Mouse (Mus musculus) cerebellum, postnatal 14 days (tissue): ENCODE results near the gene Phf13.

Experiments
- DNase-seq, 2 experiments: peaks; one replicate each; pipeline ENCODE4 v3.0.0; 2021; ENCODE audit warnings: mixed read lengths in 2 of 2

Gene Phf13

DNA sequence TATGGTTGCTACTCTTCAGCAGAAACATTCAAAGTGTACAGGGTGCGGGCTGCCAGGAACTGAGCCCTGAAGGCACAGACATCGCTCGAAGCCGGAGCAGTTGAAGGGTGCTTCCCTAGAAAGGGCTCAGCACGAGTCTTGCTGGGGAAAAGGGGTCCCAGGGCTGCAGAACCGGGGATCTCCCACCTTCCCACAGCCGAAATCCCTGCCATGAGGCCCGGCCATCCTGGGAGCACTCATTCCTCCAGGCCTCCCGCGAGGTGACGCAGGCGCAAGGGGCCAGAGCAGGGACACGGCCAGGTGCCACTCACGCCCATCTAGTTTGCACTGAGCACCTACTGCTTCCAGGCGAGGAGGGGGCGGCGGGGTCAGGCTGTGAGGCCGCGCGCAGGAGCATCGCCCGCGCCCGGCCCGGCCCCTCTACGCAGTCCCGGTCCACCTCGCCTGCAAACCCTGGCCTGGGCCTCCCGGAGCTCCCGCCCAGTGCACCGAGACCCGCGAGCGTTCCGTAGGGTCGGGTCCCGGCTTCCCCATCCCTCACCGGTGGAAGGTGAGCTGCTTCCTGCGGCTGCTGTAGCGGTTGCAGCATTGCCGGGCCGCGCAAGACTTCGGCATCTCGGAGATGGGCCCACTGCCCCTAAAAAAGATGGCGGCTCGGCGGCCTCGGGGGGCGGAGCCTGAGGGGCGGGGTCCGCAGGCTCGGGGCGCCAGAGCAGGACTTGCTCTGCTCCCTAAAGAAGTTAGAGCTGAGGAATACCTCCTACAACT is 7.5 kb downstream of the Phf13 start, which contains the start of gene Thap3:
Gene Thap3, minus strand, starts transcription at position 656 of the 768 bp plus-strand sequence.
- DNase-seq = peak; percentile 86 to 90

DNA sequence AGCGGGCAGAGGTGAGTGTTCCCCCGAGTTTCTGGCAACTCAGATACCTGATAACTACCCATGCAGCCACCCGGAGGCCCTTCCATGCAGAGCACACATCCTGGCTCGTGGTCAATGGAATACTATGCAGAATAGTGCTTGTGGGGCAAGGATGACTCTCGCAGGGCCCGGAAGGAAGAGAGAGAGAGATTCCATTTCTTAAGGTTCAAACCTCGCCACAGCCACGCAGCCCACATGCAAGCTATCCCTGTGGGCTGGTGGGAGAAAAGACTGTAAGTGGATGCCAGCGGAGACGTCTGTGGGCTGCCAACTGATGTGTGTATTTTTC is 8.1 kb downstream of the Phf13 start:
- DNase-seq = no peak

DNA sequence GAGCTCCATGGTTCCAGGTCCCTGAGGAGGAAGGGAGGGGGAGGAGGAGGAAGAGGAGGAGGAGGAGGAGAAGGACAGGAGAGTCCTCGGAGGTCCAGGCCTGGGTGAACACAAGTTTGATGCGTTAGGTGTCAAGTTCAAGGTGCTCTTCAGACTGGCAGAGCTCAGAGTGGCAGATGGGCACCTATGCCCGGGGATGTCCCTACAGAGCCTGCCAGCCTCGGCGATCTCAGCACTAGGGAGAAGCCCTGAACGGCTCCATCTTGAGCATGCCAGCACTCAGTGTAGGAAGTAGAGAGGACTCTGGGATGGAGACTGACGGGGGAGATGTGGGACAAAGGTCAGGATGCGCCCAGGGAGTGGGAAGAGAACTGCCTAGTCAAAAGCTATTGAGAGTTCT is 9.4 kb downstream of the Phf13 start:
- no peak for DNase-seq

DNA sequence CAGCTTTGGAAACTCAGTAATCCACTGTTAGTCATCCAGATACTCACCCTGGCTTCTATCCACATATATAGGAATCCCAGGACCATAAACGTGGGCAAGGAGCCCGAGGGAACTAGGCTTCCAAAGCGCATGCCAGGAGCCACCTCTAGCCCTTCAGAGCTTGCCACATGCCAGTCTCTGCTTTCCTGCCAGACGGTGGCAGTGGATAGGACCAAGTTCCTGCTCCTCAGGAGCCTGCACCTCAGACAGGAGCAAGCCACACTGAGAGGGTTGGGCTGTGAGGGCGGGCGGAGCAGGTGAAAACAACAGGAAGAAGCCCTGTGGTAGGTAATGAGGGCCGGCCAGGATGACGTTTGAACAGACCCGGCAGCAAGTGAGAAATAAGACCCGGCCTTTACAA is 10.2 kb downstream of the Phf13 start:
- peak; percentile 62 to 70 for DNase-seq

DNA sequence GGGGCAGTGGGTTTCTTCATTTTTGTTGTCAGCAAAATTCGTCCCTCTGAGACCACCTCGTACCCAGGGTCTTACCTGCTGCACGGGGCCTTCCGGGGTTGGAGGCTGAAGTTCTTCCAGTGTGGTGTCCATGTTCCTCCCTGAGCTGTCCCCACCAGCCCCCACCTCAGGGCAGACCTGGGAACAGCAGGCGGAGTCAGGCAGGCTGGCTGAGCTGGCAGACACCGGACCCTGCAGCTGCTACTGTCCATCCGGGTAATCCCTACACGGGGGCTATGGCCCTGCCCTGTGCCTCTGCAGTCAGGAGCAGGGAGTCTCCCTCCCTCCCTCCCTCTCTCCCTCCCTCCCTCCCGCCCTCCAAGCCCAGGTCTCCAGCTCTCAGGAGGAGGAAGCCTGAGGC is 12.5 kb downstream of the Phf13 start:
- peak in 1 of 2 experiments; percentile 57 for DNase-seq

DNA sequence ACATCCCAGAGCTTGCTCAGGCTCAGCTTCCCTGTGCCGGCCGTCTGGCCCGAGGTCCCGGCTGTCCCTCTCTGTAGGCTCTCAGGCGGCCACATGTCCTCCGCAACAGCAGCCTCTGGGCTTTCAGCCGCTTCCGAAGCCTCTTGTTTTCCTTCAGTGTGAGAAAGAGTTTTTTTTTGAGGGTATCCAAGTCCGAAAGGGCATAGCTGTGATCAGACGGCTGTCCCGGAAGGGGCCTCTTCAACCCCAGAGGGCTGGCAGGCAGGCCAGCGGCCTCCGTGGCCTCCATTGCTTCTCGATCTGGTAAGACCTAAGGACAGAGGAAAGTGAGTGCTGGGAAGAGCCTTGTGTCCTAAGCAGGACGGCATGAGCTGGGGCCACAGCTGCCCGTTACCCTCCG is 13.0 kb downstream of the Phf13 start:
- no peak for DNase-seq

DNA sequence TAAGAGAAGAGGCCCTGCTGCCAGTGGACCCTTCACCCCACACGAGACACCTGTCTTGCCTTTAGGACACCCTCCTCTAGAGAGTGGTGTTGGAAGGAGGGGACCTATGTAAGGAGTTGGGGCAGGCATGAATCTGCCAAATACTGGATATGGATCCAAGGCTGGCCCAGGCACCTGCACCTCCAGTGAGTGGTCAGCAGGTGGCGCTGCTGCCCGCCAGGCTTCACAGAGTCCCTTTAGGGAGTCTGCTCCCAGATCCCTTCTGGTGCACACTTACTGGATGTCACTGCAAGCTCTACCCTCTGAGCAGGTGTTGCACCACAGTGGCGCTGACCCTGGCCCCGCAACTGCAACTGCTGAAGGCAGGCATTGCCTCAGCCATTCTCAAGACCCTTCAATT is 14.7 kb downstream of the Phf13 start:
- DNase-seq = peak; percentile 90

DNA sequence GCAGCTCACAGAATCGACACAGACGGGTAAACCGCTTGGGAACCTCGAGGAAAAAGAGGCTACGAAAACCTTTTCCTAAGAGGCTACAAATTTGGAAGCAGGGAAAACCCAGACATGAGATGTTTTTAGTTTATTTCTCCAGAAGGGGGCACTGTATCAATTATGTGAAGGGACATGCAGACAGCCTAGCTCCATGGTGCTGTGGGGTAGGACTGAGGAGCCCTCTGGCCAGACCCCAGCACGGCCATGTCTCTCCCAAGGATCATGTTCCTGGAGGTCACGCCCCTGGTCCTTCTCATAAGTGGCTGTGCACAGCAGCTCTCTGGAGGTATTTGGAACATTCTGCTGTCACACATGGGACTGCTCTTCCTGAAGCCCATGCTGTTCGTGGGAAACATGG is 15.4 kb downstream of the Phf13 start:
- DNase-seq = peak in 1 of 2 experiments; percentile 35

DNA sequence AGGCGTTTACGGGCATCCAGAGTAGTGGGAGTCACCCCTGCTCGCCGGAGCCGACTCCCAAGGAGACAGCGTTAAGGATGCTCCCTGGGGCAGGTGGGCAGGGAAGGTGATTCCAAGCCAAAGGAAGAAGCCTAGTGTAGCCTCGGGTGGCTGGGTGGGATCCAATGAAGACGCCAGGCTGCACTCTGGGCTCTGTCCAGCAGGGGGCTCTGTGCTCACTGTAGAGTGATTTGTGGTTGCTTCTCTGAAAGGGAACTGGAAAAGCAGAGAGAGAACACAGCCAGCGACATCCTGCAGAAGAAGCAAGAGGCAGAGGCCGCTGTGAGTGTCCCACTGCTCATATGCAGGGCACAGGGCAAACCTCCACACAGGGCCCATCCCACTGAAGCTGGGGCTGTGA is 18.3 kb downstream of the Phf13 start:
- DNase-seq = peak; percentile 93 to 97

DNA sequence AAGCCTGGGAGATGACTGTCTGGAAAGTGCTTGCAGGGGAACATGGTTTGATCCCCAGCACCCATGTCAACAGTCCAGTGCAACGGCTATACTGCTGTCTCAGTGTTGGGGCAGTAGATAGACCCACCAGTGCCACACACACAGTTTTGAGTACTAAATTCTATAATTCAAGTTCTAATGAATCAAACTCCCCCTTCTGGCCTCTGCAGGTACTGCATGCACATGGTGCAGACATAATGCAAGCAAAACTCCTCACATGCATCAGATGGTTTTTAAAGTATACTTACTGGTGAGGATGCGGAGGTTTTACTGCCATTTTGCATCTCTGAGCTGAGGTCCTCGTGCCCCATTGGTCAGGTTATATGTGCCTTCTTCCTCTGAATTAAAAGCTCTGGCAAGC is 20.6 kb downstream of the Phf13 start:
- DNase-seq = peak; percentile 39 to 78

DNA sequence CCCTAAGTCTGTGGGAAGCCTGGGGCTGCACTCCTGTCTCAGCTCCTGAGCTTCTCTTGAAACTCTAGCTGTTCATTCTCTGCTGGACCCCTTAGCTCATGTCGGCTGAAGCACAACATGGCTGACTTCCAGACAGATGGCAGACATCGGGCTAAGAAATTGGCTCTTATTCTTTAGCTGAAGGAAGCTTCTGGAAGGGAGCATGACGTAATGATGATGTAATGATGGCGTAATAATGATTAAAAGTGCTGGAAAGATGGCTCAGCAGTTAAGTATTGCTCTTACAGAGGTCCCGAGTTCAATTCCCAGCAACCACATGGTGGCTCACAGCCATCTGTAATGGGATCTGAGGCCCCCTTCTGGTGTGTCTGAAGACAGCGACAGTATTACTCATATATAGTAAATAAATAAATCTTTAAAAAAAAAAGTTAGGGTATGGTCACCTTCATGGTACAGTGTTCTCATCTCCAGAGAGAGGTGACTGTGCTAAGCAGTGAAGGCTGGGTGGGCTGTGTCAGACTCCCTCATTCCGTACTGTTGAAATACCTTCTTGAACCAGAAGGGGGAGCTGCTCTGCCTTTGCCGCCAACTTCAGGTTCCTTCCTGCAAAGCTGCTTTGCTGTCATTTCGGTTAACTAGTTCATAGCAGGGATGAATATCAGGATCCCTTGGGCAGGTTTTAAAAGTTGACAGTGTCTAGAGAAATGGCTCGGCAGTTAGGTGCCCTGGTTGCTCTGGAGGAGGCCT is 23.7 kb downstream of the Phf13 start:
- peak; percentile 62 to 77 for DNase-seq

DNA sequence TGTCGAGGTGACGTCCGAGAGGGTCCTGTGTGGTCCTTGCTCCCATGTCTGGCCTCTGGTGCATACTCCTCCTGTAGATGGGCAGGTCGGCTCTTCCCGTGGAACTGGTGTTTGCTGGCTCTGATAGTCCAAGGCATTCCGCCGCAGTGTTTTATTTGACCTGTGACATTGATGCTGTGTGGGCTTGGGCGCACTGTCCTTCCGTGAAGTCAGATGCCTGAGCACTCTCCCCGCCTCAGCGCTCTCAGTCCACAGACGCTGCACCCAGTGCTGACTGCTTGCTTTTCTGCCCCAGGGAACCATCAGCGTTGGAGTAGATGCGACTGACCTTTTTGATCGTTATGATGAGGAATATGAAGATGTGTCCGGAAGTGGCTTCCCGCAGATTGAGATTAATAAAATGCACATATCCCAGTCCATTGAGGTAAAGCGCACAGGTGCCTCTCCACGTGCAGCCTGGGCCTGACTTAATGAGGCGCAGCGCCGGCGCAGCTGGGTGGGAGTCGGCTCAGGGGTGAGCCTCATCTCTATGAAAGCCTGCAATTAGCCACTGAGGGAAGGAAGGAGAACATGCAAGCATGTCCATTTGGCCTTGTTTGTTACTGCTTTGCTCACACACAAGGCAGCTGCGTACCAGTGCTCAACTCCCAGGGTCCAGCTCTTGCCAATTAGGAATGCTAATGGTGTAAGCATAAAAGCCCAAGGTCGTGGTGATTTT is 27.7 kb downstream of the Phf13 start:
- DNase-seq = no peak

DNA sequence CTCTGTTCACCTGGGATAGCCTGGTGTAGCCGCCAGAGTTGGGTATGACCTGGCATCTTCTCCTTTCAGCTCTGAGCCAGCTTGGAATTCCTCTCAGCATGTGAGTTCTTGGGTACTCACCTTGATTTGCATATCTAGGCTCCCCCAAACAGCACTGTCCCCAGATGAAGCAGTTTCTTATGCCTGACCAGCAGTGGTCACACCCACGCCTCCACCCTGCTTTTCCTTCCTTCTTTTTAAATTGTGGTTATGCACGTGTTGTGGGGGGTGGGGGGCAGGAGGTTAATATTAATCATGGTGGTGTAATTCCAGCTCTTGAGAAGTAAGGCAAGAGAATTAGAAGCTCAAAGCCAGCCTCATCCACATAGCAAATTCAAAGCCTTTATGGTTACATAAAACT is 33.2 kb downstream of the Phf13 start:
- DNase-seq = no peak

DNA sequence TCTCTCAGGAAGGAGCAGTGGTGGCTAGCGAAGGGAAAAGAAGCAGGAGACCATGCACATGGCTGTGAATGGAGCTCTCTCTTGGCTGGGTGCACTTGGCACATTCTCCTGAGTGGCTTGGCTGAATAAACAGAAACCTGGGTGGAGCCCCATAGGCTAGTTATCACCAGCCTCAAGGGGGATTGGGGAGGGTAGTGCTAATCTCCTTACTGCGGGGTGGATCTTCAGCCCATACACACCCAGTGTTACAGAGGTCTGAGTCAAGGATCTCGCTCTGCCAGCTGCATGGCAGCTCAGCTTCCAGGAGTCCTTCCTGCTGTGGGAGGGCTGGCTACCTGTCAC is 35.6 kb downstream of the Phf13 start:
- DNase-seq = no peak

DNA sequence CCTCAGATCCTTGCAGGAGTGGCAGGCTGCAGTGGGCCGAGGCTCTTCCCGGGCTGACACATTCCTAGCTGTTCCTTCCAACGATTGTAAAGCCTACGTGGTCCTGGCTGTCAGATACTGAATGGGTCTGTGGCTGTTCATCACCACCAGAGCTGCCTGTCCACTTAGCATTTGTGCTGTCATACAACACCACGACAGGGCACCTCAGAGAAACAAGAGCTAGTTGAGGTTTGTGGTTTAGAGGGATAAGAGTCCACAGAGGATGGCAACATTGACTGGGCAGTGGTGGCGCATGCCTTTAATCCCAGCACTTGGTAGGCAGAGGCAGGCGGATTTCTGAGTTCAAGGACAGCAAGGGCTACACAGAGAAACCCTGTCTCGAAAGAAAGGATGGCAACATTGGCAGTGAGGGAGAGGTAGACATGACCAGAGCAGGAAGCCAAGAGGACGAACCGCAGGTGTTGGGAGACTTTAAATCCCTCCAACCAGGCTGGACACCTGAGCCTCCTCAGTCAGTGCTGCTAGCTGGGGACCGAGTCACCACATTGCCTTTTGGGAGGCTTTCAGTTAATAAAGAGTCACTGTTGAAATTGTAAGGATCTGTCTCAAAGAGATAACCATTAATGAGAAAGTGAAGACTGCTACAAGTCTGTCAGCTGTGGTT is 36.1 kb downstream of the Phf13 start:
- DNase-seq = no peak

DNA sequence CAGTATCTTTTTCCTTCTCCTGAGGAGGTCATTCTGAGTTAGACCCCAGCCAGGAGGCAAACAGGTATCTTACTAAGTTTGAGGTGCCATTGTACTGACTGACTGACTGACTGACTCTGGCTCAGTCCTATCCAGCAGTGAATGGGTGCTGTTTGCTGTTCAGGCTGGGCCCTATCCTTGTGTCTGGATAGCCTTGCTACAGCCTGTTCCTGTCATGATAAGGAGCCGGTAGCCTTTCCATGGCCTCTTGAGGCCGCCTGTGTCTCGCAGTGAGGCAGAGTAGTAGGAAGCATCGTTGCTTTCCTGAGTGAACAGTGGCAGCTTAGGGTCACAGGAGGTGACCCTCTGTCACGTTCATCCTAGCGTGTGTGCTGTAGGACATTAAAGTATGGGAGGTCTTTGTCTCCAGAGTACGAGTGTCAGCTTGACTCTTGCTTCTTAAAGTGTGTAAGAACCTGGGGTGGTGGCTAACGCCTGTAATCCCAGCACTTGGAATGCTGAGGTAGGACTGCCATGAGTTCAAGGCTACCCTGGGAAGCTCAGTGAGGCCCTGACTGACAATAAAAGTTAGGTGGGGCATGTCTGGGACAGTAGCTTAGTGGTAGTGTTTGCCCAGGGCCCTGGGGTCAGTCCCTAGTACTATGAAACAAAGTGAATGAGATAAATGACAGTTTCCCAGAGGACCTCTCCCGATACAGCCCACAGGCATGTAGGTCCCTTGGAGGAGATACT is 38.3 kb downstream of the Phf13 start:
- DNase-seq = no peak

DNA sequence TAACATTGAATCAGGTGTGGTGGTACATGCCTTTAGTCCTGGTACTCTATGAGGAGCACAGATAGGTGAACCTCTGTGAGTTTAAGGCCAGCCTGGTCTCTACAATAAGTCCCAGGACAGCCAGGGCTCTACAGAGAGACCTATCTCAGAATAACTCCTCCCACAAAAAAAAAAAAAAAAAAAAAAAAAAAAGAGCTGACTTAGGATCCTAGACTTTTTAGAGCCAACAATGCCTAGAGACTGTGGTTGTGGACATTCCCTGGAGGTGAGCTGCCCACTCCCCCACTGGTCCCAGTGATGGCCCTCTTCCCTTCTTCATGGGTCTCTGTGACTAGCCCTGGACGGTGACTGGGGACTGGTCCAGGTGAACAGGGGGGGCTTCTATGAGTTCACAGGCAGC is 40.3 kb downstream of the Phf13 start:
- DNase-seq = no peak

DNA sequence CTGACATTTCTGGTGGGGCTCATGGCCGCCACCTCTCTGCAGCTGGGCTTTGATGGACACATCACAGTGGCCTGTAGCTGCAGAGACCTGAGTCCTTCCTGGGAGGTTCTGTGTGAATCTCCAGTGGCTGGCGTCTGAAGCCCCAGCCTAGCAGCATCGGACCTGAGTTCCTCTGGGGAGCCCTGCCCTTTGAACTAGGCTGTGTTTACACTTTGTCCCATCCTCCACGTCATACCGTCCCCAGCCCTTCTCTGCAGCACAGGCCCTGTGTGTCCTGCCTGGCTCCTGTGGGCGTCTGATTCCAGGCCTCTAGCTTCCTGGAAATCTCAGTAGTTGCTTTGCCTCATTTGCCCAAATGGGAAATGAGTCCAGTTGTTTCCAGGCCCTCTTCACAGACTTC is 42.8 kb downstream of the Phf13 start:
- no peak for DNase-seq

DNA sequence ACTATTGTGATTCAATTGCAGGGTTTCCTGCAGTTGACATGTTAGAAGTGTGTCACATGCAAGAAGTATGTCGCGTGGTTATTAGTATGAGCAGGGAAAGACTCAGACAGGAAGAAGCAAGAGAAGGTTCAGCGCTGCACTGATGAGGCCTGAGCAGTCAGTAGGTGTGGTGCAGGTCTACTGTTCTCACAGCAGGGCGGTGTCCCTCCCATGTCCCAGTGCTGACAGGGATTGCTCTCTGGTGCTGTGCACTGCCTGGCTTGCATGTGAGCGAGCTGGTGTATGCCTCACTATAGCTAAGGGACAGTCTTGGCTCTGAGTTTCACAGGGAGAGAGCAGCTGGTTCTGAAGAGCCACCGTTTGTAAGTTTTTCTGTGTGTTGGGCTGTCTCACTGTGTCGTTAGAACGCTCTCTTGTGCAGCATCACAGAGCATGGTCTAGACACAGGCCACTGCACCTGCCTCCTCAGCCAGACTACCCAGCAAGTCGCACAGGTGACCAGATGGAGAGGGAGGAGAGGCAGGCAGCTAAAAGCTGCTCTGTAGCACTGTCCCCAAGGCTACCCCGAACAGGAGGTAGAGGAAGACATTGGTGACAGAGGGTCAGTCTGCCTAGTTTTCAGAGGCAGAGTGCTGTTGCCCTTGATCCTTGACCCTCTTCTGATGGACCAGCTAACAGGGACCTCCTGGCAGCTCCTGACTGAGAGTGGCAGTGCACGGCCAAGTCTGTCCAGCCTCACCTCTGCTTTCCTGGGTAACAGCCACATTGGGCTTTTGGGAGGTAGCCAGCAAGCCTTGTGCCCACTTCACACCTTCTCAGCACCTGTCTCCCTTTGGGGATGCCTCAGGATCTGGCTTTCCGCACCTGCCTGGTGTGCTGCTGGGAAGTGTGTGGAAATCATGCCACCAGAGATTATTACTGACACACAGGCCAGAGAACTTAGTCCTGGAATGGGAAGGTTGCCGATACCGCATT is 47.3 kb downstream of the Phf13 start:
- DNase-seq = peak; percentile 66 to 72

DNA sequence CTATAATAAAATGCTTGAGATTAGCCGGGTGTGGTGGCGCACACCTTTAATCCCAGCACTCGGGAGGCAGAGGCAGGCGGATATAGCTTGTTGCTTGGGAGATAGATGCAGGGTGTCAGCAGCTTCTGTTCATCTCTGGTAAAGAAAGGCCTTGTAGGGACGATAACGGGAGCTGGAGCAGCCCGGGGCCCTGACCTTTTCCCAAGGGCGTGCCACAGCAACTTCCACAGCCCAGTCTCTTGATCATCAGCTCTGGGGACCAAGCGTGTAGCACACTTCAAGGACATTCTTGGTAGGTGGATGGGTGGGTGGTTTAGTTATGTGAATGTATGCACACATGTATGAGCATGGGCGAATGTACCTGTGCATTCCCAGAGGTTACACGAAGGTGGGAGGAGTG is 49.8 kb downstream of the Phf13 start:
- no peak for DNase-seq
